Mouse (Mus musculus): ENCODE results near the gene Mab21l2. TPM values are rescaled to one million over a fixed set of nuclear protein-coding genes. Genes with fewer than 3 reads are reported as not detected.

The Mab21l2 gene
- 1.7 and 2.0 TPM in 2 replicates for polyA plus RNA-seq (2012; rRNA removed)

DNA sequence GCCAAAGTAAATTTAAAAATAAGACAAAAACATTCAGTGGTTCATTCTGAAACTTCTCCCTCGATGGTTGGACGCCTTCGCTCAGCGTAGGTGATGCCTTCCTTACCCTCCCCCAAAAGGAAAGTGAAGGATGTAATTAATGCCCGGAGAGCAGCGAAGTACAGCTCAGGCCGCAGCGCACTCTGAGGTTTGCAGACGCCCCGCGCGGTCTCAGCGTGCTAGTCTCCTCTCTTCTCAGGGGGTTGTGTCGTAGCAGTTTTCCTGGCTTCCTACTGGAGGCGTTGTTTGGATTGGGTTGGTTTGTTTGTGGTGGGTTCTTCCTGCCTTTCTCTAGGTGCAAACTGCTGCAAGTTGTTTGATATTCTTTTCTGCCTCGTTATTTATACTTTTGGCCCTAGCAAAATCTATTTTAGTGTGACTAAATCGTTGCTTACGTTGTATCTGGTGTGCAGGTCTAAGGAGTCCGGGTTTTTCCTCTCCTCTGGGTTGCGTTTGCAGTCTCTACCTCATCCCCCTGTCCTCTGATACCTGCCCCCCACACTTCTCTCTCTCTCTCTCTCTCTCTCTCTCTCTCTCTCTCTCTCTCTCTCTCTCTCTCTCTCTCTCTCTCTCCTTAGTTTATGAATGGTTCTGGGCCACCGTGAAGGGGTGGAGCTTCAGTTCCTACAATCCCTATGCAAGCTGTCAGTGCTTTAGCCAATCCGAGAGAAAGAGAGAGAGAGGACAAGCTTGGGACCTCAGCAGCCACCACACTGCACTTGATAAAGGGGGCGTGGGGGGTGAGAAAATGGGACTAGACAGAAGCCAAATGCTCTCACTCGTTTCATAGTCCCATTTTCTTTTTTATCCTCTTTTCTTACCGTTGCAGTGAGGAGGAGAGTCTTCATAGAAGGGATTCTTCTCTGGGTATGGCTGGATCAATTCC, at the start of gene Mab21l2:
Mab21l2 (minus strand) TSS at position 539 of the 925 bp plus-strand sequence.
- no peak for DNase-seq (ENCODE audit: low spot score)

GRCm38 (mm10) chr3:86575312-86575711, 26.9 kb upstream of the Mab21l2 start:
- DNase-seq (ENCODE audit: low spot score), result no peak

GRCm38 (mm10) chr3:86572519-86573244, 24.3 kb upstream of the Mab21l2 start:
- no peak for DNase-seq (ENCODE audit: low spot score)

DNA sequence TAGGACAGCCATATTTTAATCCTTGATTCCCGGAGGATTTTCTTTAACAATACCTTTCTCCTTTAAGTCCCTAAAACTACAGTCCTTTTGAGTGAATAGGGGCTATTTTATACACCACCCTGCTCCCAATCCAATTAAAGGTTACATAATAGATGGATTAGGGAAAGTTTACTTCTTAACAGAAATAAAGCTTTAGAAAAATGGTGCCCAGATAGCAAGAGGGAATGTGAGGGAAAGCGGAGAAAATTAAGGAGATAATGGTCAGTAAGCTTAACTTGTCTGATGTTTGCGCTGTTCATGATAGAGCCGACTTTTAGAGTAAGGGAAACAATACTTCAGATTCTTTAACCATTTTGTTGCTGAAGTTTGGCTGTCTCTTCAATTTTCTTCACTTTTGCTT, 23.1 kb upstream of the Mab21l2 start:
- no peak for DNase-seq (ENCODE audit: low spot score)

- DNase-seq (ENCODE audit: low spot score), result no peak
Observed at GRCm38 (mm10) chr3:86567312-86567711, 18.9 kb upstream of the Mab21l2 start.

DNA sequence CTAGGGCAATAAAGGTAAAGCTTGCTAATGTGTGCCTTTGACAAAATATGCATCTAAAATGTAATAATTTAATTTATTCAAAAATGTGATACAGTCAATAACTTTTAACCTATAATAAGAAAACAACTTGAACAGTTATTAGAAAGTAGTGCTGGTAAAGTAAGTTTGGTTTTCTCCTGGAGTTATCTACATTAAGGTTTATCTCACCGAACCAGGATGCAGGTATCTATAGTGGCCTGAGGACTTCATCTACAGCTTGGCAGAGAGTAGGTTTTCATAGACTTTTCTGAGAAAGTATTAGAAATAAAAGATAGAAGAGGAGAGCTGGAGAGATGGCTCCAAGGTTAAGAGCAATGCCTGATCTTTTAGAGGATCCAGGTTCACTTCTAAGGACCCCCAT, 13.0 kb upstream of the Mab21l2 start:
- DNase-seq (ENCODE audit: low spot score), result no peak

DNA sequence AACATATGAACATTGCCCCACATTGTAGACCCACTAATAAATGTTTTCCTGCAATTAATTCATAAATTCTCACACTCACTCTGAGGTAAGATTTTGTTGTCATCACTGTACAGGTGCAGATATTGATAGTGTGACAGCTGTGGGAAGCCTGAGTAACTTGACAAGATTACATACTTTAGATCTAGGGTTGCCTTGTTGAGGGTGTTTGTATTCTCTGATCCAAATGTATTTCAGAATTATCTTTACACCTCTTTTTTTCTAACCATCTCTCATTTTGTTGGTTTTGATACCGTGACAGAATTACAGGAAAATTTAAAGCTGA, 12.6 kb upstream of the Mab21l2 start:
- DNase-seq (ENCODE audit: low spot score), result no peak

- DNase-seq (ENCODE audit: low spot score), result no peak
Observed at GRCm38 (mm10) chr3:86560281-86561022, 12.0 kb upstream of the Mab21l2 start.

DNA sequence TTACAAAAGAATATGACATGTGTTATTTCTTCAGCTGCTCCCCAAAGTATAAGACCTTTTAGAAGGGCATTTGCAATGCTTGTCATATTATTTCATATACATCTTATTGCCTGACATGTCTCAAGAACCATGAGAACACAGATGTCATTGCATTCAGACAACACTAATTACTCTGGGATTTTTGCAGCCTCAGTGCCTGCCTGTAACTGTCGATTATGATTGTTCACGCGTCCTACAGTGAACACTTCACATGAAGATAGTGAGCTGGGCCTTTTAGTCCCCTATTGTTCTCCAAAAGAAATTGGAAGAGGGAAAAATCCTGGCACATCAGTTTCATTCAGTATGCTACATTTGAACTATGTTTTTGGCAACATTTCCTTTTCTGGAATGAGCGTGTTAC, 11.2 kb upstream of the Mab21l2 start:
- DNase-seq (ENCODE audit: low spot score), result no peak

- no peak for DNase-seq (ENCODE audit: low spot score)
Observed at GRCm38 (mm10) chr3:86558976-86559375, 10.5 kb upstream of the Mab21l2 start.

- DNase-seq (ENCODE audit: low spot score), result no peak
Observed at GRCm38 (mm10) chr3:86552170-86552569, 3.7 kb upstream of the Mab21l2 start.

DNA sequence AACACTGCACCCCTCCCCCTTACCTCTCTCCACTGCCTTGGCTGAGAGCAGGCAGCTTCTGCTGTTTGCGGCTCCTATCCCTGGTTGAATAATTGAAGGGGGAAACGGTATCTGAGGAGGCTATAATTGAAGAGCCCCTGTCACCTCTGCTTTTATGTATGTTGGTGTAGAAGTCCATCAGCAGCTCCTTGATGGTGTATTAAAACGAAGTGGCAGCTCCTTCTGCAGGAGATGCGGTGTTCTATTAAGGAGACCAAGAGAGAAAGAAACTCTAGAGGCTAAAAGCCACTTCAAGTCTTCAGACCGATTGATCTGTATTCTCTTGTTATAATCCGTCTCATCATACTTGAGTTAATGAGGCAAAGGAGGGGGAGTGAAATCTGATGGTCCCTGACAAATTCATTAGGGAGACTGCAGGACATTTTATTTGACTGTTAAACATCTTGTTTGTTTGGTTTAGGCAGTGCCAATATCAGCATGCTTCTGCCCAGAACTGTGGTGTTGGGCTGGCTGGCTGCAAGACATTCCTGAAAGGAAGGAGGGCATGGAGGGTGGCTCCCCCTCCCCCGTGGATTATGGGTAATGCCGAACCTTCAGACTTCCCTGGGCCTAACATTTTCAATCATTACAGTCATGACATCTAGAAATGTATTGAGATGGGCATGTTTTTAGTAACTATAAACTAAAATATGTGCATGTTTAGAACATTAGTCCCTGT, 2.7 kb upstream of the Mab21l2 start:
- no peak for DNase-seq (ENCODE audit: low spot score)

DNA sequence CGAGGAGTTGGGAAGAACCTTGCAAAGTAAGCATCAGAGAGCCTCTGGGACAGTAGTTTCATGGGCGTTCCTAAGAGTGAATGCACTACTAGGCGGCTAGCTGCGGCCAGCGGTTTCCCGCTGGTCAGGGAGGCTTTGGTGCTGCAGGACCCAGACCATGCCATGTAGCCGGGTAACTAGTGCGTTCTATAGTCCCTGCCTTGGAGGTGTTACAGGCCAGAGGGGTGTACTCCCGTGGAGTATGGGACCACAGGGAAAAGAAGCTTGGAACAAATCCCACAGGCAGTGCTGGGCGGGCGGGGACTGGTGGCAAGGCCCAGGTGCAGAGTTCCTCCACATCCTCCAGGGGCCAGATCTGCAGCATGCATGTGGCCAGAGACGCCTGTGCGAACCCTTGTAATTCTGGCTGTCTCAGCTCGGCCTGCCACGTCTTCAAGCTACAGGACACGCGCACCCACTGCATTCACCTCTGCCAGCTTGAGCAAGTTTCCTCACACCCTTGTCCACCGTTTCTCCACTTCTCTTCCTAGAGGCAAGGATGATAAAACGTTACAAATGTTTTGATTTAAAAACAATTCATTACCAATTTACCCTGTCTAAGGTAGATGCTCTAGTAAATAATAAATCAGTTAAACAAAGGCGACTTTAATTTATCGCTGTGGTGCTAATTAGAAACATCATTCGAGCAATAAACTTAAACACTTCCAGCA, 2.0 kb upstream of the Mab21l2 start:
- DNase-seq (ENCODE audit: low spot score), result no peak

DNA sequence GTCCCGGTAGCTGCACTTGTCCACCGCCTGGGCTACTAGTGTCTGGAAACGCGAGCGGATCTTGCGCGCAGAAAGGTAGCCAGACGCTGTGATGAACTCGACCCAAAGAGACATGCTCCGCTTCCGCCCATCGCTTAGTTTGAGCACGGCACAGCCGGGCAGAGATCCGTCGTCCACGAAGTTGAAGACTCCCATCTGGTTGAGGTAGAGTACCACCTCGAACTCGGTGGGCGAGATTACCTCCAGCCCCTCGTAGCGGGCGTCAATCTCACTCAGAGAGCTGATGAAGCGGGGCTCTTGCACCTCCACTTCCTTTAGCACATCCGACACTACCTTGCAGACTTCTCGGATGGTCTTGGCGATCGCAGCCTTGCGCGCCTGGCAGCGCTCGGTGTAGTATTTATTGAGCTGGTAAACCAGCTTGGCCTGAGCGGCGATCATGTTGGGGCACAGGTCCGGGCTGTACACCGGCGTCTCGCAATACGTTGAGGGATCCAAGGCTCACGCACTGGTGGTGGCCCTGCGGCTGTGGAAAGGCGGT, 1.1 kb downstream of the Mab21l2 start:
- no peak for DNase-seq (ENCODE audit: low spot score)

GRCm38 (mm10) chr3:86546471-86547250, 1.8 kb downstream of the Mab21l2 start:
- DNase-seq (ENCODE audit: low spot score), result no peak

DNA sequence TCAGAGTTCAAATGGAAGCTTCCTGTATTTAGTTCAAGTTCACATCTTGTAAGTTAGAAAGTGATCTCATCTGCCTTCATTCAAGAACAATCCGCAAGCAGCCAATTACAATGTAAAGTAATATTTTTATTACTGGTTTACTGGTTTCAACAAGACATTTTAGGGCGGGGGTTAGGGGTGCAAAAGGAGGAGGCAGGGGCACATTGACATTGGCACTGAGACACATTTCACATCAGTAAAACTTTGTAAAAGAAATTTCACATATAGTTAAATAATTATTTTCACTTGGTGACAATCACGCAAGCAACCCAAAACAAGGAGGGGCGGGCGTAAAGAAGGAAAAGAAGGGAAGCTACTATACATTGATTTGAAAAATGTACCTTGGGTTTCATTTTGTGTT, 2.5 kb downstream of the Mab21l2 start:
- no peak for DNase-seq (ENCODE audit: low spot score)

DNA sequence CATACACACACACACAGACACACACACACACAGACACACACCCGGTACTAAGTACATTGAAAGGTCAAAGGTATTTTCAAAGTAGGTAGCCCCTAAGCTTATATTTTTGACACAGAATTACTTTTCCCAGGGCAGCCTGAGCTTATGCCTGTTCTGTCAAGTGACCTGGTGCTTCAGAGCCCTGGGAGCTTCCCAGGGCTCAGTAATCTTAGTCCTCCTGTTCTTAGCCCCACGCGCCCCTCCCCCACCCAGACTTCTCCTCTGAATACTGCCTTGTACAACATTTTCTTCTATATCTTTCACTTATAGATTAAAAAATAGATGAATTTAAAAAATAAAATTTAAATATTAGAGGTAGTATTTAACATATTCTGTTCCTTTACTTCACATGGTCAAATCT, 3.6 kb downstream of the Mab21l2 start:
- DNase-seq (ENCODE audit: low spot score), result no peak

- no peak for DNase-seq (ENCODE audit: low spot score)
Observed at GRCm38 (mm10) chr3:86541863-86542397, 6.5 kb downstream of the Mab21l2 start.

DNA sequence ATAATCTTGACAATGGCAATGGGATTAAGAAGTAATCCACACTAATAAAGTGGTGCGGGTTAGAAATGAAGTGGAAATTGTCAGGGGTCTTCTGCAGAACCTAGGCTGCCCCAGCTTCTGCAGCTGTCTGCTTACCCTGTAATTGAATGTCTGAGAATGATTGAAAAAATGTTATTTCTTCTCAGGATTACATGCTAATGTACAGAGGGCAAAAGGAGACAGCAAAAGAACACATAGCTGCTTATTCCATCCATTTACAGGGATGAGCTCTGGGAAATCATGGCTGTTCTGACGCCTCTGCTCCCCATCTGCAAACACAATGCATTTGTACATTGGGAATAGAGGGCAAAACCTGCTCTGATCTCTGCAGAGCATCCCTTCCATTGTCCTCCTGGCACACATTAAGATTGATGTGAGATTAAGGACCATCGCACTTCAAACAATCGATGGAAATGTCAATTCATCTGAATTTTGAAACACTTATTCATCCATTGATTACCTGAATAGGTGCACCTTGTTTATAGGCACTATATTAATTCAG, 7.3 kb downstream of the Mab21l2 start:
- DNase-seq (ENCODE audit: low spot score), result no peak
